Mouse (Mus musculus) liver, embryonic 16.5 days (tissue): ENCODE measurements around the gene Zfp184. TPM values are rescaled to one million over a fixed set of nuclear protein-coding genes. Genes with fewer than 3 reads are reported as not detected.
"Not testable (repeated sequence)": the region's sequence is repeated elsewhere in the genome, so short reads cannot be mapped to it uniquely, and the experiment has no call there.

Source experiments
- ATAC-seq: fragments of 200-750 bp; cut with Nextera tagmentation; 2 replicates; pipeline ENCODE4 v1.8.0; 2017; ENCODE audit warnings: low read depth, mild to moderate bottlenecking, moderate number of reproducible peaks, moderate library complexity
- H3K27ac ChIP-seq: fragments of 300-500 bp; sonication (generic); 2 replicates; pipeline ENCODE4 v1.5.1; 2014; ENCODE audit warnings: mild to moderate bottlenecking, low read length
- H3K27me3 ChIP-seq: fragments of 300-500 bp; sonication (generic); 2 replicates; pipeline ENCODE4 v1.6.1; 2014; ENCODE audit warnings: low read depth, low read length, mixed read lengths; ENCODE audit not compliant: control insufficient read depth, insufficient read depth
- H3K36me3 ChIP-seq: fragments of 300-500 bp; sonication (generic); 2 replicates; pipeline ENCODE4 v1.6.1; 2014; ENCODE audit warnings: mild to moderate bottlenecking; ENCODE audit not compliant: control insufficient read depth, insufficient read depth
- H3K4me1 ChIP-seq: fragments of 300-500 bp; sonication (generic); 2 replicates; pipeline ENCODE4 v1.6.1; 2014; ENCODE audit warnings: low read depth, low read length, mixed read lengths; ENCODE audit not compliant: control insufficient read depth
- H3K4me2 ChIP-seq: fragments of 300-500 bp; sonication (generic); 2 replicates; pipeline ENCODE4 v1.6.1; 2014; ENCODE audit warnings: low read depth, low read length, mixed read lengths
- H3K4me3 ChIP-seq: fragments of 300-500 bp; sonication (generic); 2 replicates; pipeline ENCODE4 v1.5.1; 2014; ENCODE audit warnings: low read depth, mild to moderate bottlenecking, low read length
- H3K9ac ChIP-seq: fragments of 300-500 bp; sonication (generic); 2 replicates; pipeline ENCODE4 v1.6.1; 2014; ENCODE audit warnings: low read depth, low read length
- H3K9me3 ChIP-seq: fragments of 300-500 bp; sonication (generic); replicated peaks from 2 replicates; pipeline ENCODE4 v1.6.1; 2016; ENCODE audit warnings: low read length; ENCODE audit not compliant: control insufficient read depth
- whole genome bisulfite sequencing: fragments of 180-500 bp; shearing (Covaris S2); extraction: QIAGEN DNeasy Blood & Tissue Kit; methylation state at CpG from one replicate; pipeline ENCODE4 v1.1.7; 2014; ENCODE audit not compliant: insufficient replicate concordance; 5-methylcytosine and 5-hydroxymethylcytosine counted together
- polyA plus RNA-seq: library from polyadenylated mRNA; unstranded; fragments of >200 nt; fragmentation: Nextera tagmentation; extraction: Ambion mirVana; gene quantifications from 2 replicates; pipeline ENCODE4 v1.2.1, GENCODE M21; 2015

Zfp184 gene
- 0.55 and 0.56 TPM in 2 replicates for polyA plus RNA-seq

- Histone ChIP-seq H3K36me3 (no peaks in the 10 kb centered on the region), H3K27ac (no peak within 1 kb of the TSS), H3K9me3 (no peaks in the 10 kb centered on the region), H3K9ac (peak within 1 kb of the TSS; percentile 70), H3K4me3 (peak within 1 kb of the TSS; percentile 76), H3K4me1 (peaks cover 10% of the 10 kb centered on the region), H3K27me3 (no peaks in the 10 kb centered on the region), H3K4me2 (peak within 1 kb of the TSS; percentile 82)
- ATAC-seq = peak; percentile 66
- 0% methylated on average over 50 of the region's 50 CpGs for WGBS
Measured at GRCm38 (mm10) chr13:21944926-21945740, at the start of gene Zfp184. Gene Zfp184, plus strand, starts transcription at chr13:21945094.

- Histone ChIP-seq H3K9ac (no peak overlapping the region), H3K4me3 (peak overlapping the region; percentile 38), H3K4me1 (no peaks in the 10 kb centered on the region), H3K9me3 (no peaks in the 10 kb centered on the region), H3K36me3 (no peaks in the 10 kb centered on the region), H3K27me3 (peaks cover 2% of the 10 kb centered on the region), H3K4me2 (peak overlapping the region; percentile 45), H3K27ac (no peak overlapping the region)
- peak; percentile 56 for ATAC-seq
- 10% methylated on average over 24 of the region's 24 CpGs for WGBS
Measured at GRCm38 (mm10) chr13:21896549-21897244, 48.2 kb upstream of the Zfp184 start.

GRCm38 (mm10) chr13:21897245-21897634 lies 47.7 kb upstream of the Zfp184 start:
- no peaks in the 10 kb centered on the region for H3K4me1 ChIP-seq
- no peaks in the 10 kb centered on the region for H3K36me3 ChIP-seq
- under 1% methylated on average over 11 of the region's 11 CpGs for WGBS
- H3K9ac ChIP-seq = no peak overlapping the region
- no peak for ATAC-seq
- H3K27me3 ChIP-seq = peaks cover 2% of the 10 kb centered on the region
- peak overlapping the region; percentile 45 for H3K4me2 ChIP-seq
- H3K9me3 ChIP-seq = no peaks in the 10 kb centered on the region
- H3K27ac ChIP-seq = no peak overlapping the region
- peak overlapping the region; percentile 38 for H3K4me3 ChIP-seq

GRCm38 (mm10) chr13:21900870-21901565 lies 43.9 kb upstream of the Zfp184 start:
- ATAC-seq, H3K27me3 ChIP-seq, H3K9ac ChIP-seq, H3K9me3 ChIP-seq, H3K4me3 ChIP-seq, H3K4me1 ChIP-seq, H3K36me3 ChIP-seq, H3K4me2 ChIP-seq, H3K27ac ChIP-seq: not testable (repeated sequence)
- WGBS = 72% methylated on average over 9 of the region's 9 CpGs

GRCm38 (mm10) chr13:21903500-21903899 lies 41.4 kb upstream of the Zfp184 start:
- H3K4me2 ChIP-seq = no peak overlapping the region
- H3K9ac ChIP-seq = no peak overlapping the region
- H3K36me3 ChIP-seq = no peaks in the 10 kb centered on the region
- peaks cover 4% of the 10 kb centered on the region for H3K4me1 ChIP-seq
- no peaks in the 10 kb centered on the region for H3K27me3 ChIP-seq
- no peak overlapping the region for H3K4me3 ChIP-seq
- no peak for ATAC-seq
- 39% methylated on average over 3 of the region's 3 CpGs for WGBS
- no peaks in the 10 kb centered on the region for H3K9me3 ChIP-seq
- no peak overlapping the region for H3K27ac ChIP-seq

GRCm38 (mm10) chr13:21904090-21904489 lies 40.8 kb upstream of the Zfp184 start:
- not testable (repeated sequence) for H3K4me3 ChIP-seq

GRCm38 (mm10) chr13:21906301-21906700 lies 38.6 kb upstream of the Zfp184 start:
- H3K36me3 ChIP-seq = no peaks in the 10 kb centered on the region
- H3K4me2 ChIP-seq = peak overlapping the region; percentile 69
- no peak for ATAC-seq
- H3K27ac ChIP-seq = no peak overlapping the region
- peaks cover 8% of the 10 kb centered on the region for H3K4me1 ChIP-seq
- H3K9ac ChIP-seq = no peak overlapping the region
- no peaks in the 10 kb centered on the region for H3K9me3 ChIP-seq
- 33% methylated on average over 7 of the region's 7 CpGs for WGBS
- peak overlapping the region; percentile 27; the same call in 1 of the 2 replicates for H3K4me3 ChIP-seq
- H3K27me3 ChIP-seq = no peaks in the 10 kb centered on the region

More at GRCm38 (mm10) chr13:21904090-21904489, 40.8 kb upstream of the Zfp184 start:
- ATAC-seq, H3K9ac ChIP-seq, H3K9me3 ChIP-seq, H3K27ac ChIP-seq, H3K4me2 ChIP-seq, H3K27me3 ChIP-seq, H3K4me1 ChIP-seq, H3K36me3 ChIP-seq: not testable (repeated sequence)
- 58% methylated on average over 4 of the region's 4 CpGs for WGBS

- H3K27ac ChIP-seq = no peak overlapping the region
- no peaks in the 10 kb centered on the region for H3K27me3 ChIP-seq
- peak; percentile 69; the same call in 1 of the 2 replicates for ATAC-seq
- no peaks in the 10 kb centered on the region for H3K36me3 ChIP-seq
- H3K9me3 ChIP-seq = no peaks in the 10 kb centered on the region
- peak overlapping the region; percentile 15 for H3K9ac ChIP-seq
- WGBS = 5% methylated on average over 22 of the region's 22 CpGs
- H3K4me2 ChIP-seq = peak overlapping the region; percentile 69
- peaks cover 8% of the 10 kb centered on the region for H3K4me1 ChIP-seq
- H3K4me3 ChIP-seq = peak overlapping the region; percentile 50
Measured at GRCm38 (mm10) chr13:21906946-21907806, 37.7 kb upstream of the Zfp184 start.
